Mouse (Mus musculus) right cerebral cortex, adult 18-20 months (tissue): ENCODE measurements around the gene Evi2b.

Experiments used
- DNase-seq: peaks from one replicate; pipeline ENCODE4 v3.0.0; 2022; ENCODE audit warnings: mixed read lengths

The Evi2b gene

DNA sequence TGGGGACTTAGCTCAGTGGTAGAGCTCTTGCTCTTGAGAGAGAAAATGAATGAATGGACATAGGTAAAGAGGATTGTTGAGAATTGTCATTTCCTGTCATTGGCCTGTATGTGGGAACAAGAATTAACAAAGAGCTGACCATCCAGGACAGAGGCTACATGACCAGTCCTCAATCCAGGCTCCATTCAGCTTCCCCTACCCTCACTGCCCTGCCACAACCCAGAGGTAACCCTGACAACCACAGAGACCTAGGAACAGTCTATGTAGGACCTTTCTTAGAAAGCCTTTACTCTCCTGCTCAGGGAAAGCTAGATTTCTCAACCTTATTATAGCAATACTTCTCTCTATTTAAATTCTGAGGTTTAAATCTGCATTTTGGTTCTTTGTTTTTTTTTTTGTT lies 2.8 kb downstream of the Evi2b start:
- no peak for DNase-seq

GRCm38 (mm10) chr11:79519878-79520291 lies 3.7 kb downstream of the Evi2b start:
- DNase-seq = peak; percentile 48

DNA sequence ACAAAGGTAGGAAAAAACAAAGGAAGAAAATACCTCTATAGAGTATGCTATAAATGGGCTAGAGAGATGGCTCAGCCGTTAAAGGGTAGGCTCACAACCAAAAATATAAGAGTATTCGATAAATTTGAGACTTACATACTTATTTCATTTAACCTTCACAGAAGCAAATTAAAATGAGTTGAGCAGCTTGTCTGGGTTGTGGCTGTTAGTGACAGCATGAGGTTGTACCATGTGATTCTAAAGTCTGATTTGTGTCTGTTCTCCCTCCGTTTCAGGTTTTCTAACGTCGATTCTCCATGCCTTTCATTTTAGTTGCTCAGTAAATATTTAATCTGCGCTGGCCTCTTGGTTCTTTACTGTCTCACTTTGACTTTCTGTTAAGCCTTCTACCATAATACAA lies 4.3 kb downstream of the Evi2b start:
- DNase-seq = no peak

DNA sequence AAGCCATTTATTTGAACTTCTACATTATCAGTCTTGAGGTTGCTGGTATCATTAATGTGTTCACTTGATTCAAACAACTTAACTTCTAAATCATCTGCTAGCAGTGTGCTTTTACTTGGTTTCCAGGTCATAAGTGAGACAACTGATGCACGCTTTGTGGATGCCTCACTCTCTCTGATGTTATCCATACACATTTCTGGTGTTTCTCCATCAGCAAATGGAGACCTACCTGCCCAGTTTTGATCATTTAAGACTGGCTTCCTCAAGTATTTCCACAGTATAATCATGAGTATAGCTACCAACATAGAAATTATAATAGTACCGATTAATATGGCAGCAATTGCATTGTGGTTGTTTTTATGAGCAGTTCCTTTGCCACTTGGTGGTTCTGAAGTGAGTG lies 7.8 kb downstream of the Evi2b start:
- DNase-seq = no peak

- DNase-seq = no peak
These were observed 8.2 kb downstream of the Evi2b start for GRCm38 (mm10) chr11:79515331-79515730.

DNA sequence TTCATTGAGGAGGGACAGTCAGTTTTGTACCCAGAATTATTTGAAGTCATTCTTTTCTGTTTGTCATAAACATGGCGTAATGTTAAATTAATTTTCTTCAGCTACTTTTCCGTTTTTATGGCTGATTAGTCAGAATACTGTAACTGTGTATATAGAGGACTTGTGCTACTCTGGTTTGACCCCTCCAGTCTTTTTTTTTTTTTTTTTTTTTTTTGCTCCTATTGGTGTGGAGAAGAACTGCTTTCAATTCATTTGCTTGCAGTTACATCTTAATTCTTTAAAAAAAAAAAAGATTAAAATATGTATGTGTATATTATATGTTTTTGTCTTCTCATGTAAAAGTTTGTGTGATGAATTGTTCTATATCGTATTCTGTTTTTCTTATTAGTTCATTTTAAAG lies 11.6 kb downstream of the Evi2b start:
- DNase-seq = no peak

- DNase-seq = no peak
These were observed 19.1 kb downstream of the Evi2b start for GRCm38 (mm10) chr11:79504506-79504905.

DNA sequence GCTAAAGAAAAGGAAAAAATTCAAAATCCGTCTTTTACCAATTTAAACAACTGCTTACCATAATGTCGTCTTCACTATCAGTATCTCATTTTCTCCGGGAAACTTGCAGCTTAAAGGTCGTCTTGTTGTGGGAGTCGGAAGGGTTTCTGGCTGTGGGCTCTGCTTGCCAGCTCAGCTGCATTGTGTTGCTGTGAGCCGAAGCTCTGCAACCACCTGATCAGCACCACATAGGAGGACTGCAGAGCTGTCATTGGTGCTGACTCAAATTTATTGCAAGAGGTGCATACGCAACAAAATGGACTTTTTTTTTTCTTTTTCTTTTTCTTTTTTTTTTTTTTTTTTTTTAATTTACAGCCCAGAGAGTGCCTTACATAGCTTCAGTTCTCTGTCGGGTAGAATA lies 19.7 kb downstream of the Evi2b start, which contains the start of gene Omg:
Gene Omg, minus strand, starts transcription at position 240 of the 400 bp plus-strand sequence.
- peak; percentile 81 for DNase-seq

DNA sequence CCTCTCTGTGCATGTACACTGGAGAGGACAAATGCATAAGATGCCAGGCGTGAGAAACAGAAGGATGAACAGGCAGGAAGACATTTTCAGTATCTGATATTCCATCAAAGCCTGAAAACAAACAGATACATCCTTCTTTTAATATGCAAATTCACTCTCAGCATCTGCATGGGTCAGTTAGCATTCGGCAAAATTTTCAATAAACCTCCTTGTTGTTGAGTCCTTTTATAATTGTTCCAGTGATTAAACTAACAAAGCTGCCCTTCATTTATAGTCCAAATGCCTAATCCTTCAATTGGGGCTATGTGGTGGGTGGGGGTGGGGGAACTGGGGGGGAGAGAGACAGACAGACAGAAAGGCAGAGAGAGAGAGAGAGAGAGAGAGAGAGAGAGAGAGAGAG lies 20.6 kb downstream of the Evi2b start:
- DNase-seq = no peak

GRCm38 (mm10) chr11:79494976-79495800 lies 28.4 kb downstream of the Evi2b start:
- DNase-seq = no peak

DNA sequence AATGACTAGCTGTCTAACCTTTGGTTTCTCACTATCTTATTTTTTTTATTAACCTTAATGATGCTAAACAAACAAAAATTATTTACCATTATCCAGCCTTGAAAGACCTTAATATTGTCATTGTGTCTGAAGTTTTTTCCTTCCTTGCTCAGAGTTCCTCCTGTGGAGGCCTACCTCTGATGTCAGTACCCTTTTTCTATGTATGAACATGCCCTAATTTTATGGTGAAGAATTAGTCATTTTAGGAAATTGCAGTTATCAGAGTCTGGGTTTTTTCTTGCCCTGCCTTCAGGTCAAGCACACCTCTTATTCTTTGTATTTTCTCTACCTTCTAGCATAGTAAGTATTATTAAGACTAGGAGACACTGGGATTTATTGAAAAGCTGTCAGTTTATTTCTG lies 38.8 kb downstream of the Evi2b start:
- no peak for DNase-seq

DNA sequence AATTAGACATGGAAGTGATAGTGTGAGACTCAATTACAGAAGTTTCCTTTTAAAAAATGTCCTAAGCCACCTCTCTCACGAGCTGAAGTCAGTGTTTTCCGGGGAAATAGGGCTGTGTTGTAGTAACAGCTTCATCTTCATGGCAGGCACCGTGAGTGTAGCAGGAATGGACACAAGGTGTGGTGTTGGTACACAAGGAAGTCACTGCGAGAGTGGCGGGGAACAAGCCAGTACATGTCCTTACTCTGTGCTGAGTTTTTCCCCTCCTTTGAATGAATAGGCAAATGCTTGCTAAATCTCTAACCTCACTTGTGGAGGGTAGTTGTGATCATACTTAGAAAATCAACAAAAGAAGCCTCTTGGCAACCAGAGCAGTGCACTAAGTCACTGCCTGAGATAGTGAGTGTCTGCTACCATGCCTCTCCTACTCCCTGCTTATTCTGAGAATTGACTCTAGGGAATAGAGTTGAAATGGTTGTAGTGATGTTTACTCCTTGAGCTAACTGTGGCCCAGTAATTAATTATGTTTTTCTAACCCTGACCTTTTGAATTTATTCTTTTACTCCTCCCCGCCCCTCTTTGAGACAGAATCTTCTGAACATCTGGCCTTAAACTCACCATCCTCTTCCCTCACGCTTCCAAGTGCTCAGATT lies 39.6 kb downstream of the Evi2b start:
- DNase-seq = no peak

GRCm38 (mm10) chr11:79483392-79483791 lies 40.2 kb downstream of the Evi2b start:
- no peak for DNase-seq

DNA sequence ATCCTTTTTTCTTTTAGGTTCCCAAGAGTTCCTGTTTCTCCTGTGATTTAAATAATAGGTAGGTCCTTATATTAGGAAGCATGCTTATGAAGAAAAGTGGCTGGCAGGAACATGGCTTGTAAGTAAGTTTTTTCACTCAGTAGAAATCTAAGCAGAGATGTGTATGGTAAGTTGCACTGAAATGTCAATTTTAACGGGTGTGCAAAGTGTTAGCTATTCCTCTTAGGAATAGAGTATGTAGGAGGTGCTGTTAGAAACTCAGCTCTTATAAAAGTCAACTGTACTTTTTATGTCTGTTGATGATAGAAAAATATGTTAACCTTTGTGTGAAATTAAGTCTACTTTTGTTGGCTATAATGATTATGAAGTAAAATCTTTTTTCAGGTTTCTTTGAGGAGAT lies 55.5 kb downstream of the Evi2b start:
- no peak for DNase-seq
